Mouse (Mus musculus) ES-E14 (cell line): Measurements from ENCODE around the gene Vmn2r107. TPM values are rescaled to one million over a fixed set of nuclear protein-coding genes. Genes with fewer than 3 reads are reported as not detected.

Source experiments
- DNase-seq: peaks from one replicate; pipeline ENCODE4 v3.0.0-alpha.2; 2013; ENCODE audit warnings: low read depth, low spot score
- H3K27ac ChIP-seq: 2 replicates; pipeline ENCODE4 v1.5.1; 2012; ENCODE audit warnings: low read depth, mild to moderate bottlenecking, low read length, moderate library complexity, mixed read lengths; ENCODE audit not compliant: poor library complexity, insufficient read depth, severe bottlenecking
- H3K36me3 ChIP-seq: 2 replicates; pipeline ENCODE4 v1.6.1; 2012; ENCODE audit warnings: mild to moderate bottlenecking, low read length, moderate library complexity, mixed read lengths; ENCODE audit not compliant: control insufficient read depth, poor library complexity, insufficient read depth, severe bottlenecking
- H3K4me1 ChIP-seq, 2 experiments: fragments of 150-350 bp in 1 of 2; sonication (generic) in 1 of 2; 2 replicates each; pipeline ENCODE4 v1.6.1; 2012; ENCODE audit warnings: low read length in 2 of 2, mild to moderate bottlenecking in 1 of 2, mixed read lengths in 1 of 2; ENCODE audit not compliant: control insufficient read depth in 2 of 2, insufficient read depth in 2 of 2, poor library complexity in 1 of 2
- H3K4me3 ChIP-seq, 2 experiments: fragments of 150-350 bp in 1 of 2; sonication (generic) in 1 of 2; 2 replicates each; pipeline ENCODE4 v1.5.1; 2012; ENCODE audit warnings: low read length in 2 of 2, low read depth in 1 of 2, mild to moderate bottlenecking in 1 of 2, mixed read lengths in 1 of 2; ENCODE audit not compliant: insufficient read depth in 1 of 2, poor library complexity in 1 of 2, severe bottlenecking in 1 of 2
- H3K9ac ChIP-seq: 2 replicates; pipeline ENCODE4 v1.6.1; 2012; ENCODE audit warnings: low read depth, mild to moderate bottlenecking, low read length, mixed read lengths; ENCODE audit not compliant: poor library complexity, insufficient read depth, severe bottlenecking
- H3K9me3 ChIP-seq: fragments of 150-350 bp; sonication (generic); 2 replicates; pipeline ENCODE4 v1.6.1; 2012; ENCODE audit warnings: low read depth, mild to moderate bottlenecking, low read length; ENCODE audit not compliant: control insufficient read depth, insufficient read depth
- CHD2 ChIP-seq: IDR thresholded peaks from 2 replicates; pipeline ENCODE4 v1.6.1; 2014; ENCODE audit warnings: mild to moderate bottlenecking, low read depth, low read length, inconsistent platforms
- HCFC1 ChIP-seq: IDR thresholded peaks from 2 replicates; pipeline ENCODE4 v1.6.1; 2012; ENCODE audit warnings: low read length, inconsistent platforms, borderline replicate concordance; ENCODE audit not compliant: insufficient read depth
- MAFK ChIP-seq: IDR thresholded peaks from 2 replicates; pipeline ENCODE4 v1.6.1; 2014; ENCODE audit warnings: mild to moderate bottlenecking, low read depth, low read length, inconsistent platforms; ENCODE audit not compliant: insufficient read depth
- ZC3H11A ChIP-seq: IDR thresholded peaks from 2 replicates; pipeline ENCODE4 v1.6.1; 2012; ENCODE audit warnings: low read depth, mild to moderate bottlenecking, inconsistent platforms, low read length, borderline replicate concordance
- ZNF384 ChIP-seq: IDR thresholded peaks from 2 replicates; pipeline ENCODE4 v1.6.1; 2012; ENCODE audit warnings: low read depth, low read length, inconsistent platforms
- in situ Hi-C, 2 experiments: fragments of 600-800 bp; cut with MboI; formaldehyde crosslinking; loops; one replicate each; pipeline ENCODE4 v1.15.1; 2025; ENCODE audit warnings: low sequenced_read_pairs in 2 of 2, inconsistent platforms in 1 of 2; ENCODE audit not compliant: unreplicated experiment in 2 of 2
- total RNA-seq: library from RNA; depleted of rRNA; stranded (reverse); fragments of 300-350 nt; gene quantifications from 2 replicates; pipeline ENCODE4 v1.2.3, GENCODE M21; 2012; rRNA removed

The Vmn2r107 gene
- total RNA-seq = not detected in 2 replicates

- Histone ChIP-seq H3K27ac (no peak within 1 kb of the TSS), H3K9ac (no peak within 1 kb of the TSS), H3K4me1 (no peaks in the 10 kb centered on the region), H3K9me3 (no peaks in the 10 kb centered on the region), H3K36me3 (no peaks in the 10 kb centered on the region), H3K4me3 (no peak within 1 kb of the TSS)
- in situ Hi-C loops = no loop called here
- DNase-seq = no peak
- TF ChIP-seq ZC3H11A (no peak), MAFK (no peak), HCFC1 (no peak), ZNF384 (no peak), CHD2 (no peak)
Measured at GRCm38 (mm10) chr17:20344942-20345341, at the start of gene Vmn2r107. TSS of gene Vmn2r107 (plus strand) at chr17:20345242.

- no peaks in the 10 kb centered on the region for H3K9me3 ChIP-seq
- TF ChIP-seq ZC3H11A (no peak), ZNF384 (peak; percentile 57; the same call in 1 of the 2 replicates)
- no peak for DNase-seq
- peaks cover 0 to 6% of the 10 kb centered on the region in 2 experiments; a peak in 1 of 4 replicates for H3K4me1 ChIP-seq
- no peaks in the 10 kb centered on the region for H3K36me3 ChIP-seq
- no peak overlapping the region for H3K4me3 ChIP-seq
- no peak overlapping the region for H3K9ac ChIP-seq
- H3K27ac ChIP-seq = no peak overlapping the region
- in situ Hi-C loops = no loop called here
Measured at GRCm38 (mm10) chr17:20305790-20306189, 39.3 kb upstream of the Vmn2r107 start.

GRCm38 (mm10) chr17:20399105-20399504 lies 54.1 kb downstream of the Vmn2r107 start:
- TF ChIP-seq ZC3H11A = no peak
- no peak for TF ChIP-seq ZNF384
- TF ChIP-seq CHD2 = no peak
- no peak for TF ChIP-seq MAFK
- no peak for TF ChIP-seq HCFC1
- Histone ChIP-seq H3K9me3 (no peaks in the 10 kb centered on the region), H3K9ac (no peak overlapping the region), H3K27ac (no peak overlapping the region), H3K4me1 (no peaks in the 10 kb centered on the region), H3K4me3 (no peak overlapping the region), H3K36me3 (no peaks in the 10 kb centered on the region)
- no peak for DNase-seq
- in situ Hi-C loops = no loop called here

- DNase-seq = no peak
- Histone ChIP-seq H3K4me1 (no peaks in the 10 kb centered on the region), H3K4me3 (no peak within 1 kb of the TSS), H3K27ac (no peak within 1 kb of the TSS), H3K36me3 (no peaks in the 10 kb centered on the region), H3K9me3 (no peaks in the 10 kb centered on the region), H3K9ac (no peak within 1 kb of the TSS)
- in situ Hi-C loops = no loop called here
- TF ChIP-seq MAFK = no peak
- TF ChIP-seq ZNF384 = no peak
- TF ChIP-seq ZC3H11A = no peak
- TF ChIP-seq HCFC1 = no peak
- TF ChIP-seq CHD2 = no peak
Measured at GRCm38 (mm10) chr17:20413846-20414245, 68.8 kb downstream of the Vmn2r107 start, which contains the start of gene Vmn1r224. TSS of gene Vmn1r224 (plus strand) at chr17:20414146.

Other genes starting within 250 kb of the Vmn2r107 start
- gene Fpr-rs7, start 231.0 kb upstream of the Vmn2r107 start, total RNA-seq = not detected in 2 replicates
- not detected in 2 replicates for gene Fpr-rs6, start 162.1 kb upstream of the Vmn2r107 start, total RNA-seq
- not detected in 2 replicates for gene Vmn2r105, start 110.2 kb upstream of the Vmn2r107 start, total RNA-seq
- not detected in 2 replicates for gene Vmn2r106, start 59.7 kb upstream of the Vmn2r107 start, total RNA-seq
- gene Vmn1r224, start 68.9 kb downstream of the Vmn2r107 start, total RNA-seq = not detected in 2 replicates
- gene Vmn2r108, start 136.1 kb downstream of the Vmn2r107 start, total RNA-seq = not detected in 2 replicates
- not detected in 2 replicates for gene Vmn1r225, start 152.9 kb downstream of the Vmn2r107 start, total RNA-seq
- not detected in 2 replicates for gene Vmn2r109, start 219.5 kb downstream of the Vmn2r107 start, total RNA-seq